Mouse (Mus musculus) heart, embryonic 16.5 days (tissue): Measurements from ENCODE around the gene Ryr3. TPM values are rescaled to one million over a fixed set of nuclear protein-coding genes. Genes with fewer than 3 reads are reported as not detected.
A peak's percentile ranks its signal among the peaks of the same experiment; 100 is the strongest.

ENCODE experiments used
- ATAC-seq: fragments of 200-750 bp; cut with Nextera tagmentation; replicated peaks from 2 replicates; pipeline ENCODE4 v1.8.0; 2017; ENCODE audit warnings: moderate number of reproducible peaks; ENCODE audit not compliant: insufficient read depth, low FRiP score; ENCODE audit errors: extremely low read depth
- H3K27ac ChIP-seq: fragments of 300-500 bp; sonication (generic); 2 replicates; pipeline ENCODE4 v1.5.1; 2014; ENCODE audit warnings: mild to moderate bottlenecking, low read length, control low read depth, moderate library complexity
- H3K27me3 ChIP-seq: fragments of 300-500 bp; sonication (generic); 2 replicates; pipeline ENCODE4 v1.6.1; 2014; ENCODE audit warnings: low read length, mixed read lengths; ENCODE audit not compliant: control insufficient read depth, insufficient read depth
- H3K36me3 ChIP-seq: fragments of 300-500 bp; sonication (generic); 2 replicates; pipeline ENCODE4 v1.6.1; 2014; ENCODE audit not compliant: control insufficient read depth, insufficient read depth
- H3K4me1 ChIP-seq: fragments of 300-500 bp; sonication (generic); 2 replicates; pipeline ENCODE4 v1.6.1; 2014; ENCODE audit warnings: low read length, mixed read lengths; ENCODE audit not compliant: control insufficient read depth, insufficient read depth
- H3K4me2 ChIP-seq: fragments of 300-500 bp; sonication (generic); 2 replicates; pipeline ENCODE4 v1.6.1; 2014; ENCODE audit warnings: low read depth, mild to moderate bottlenecking, control low read depth, low read length
- H3K4me3 ChIP-seq: fragments of 300-500 bp; sonication (generic); 2 replicates; pipeline ENCODE4 v1.5.1; 2014; ENCODE audit warnings: mild to moderate bottlenecking, control low read depth, low read length
- H3K9ac ChIP-seq: fragments of 300-500 bp; sonication (generic); 2 replicates; pipeline ENCODE4 v1.6.1; 2014; ENCODE audit warnings: low read length, control low read depth
- H3K9me3 ChIP-seq: fragments of 300-500 bp; sonication (generic); replicated peaks from 2 replicates; pipeline ENCODE4 v1.6.1; 2016; ENCODE audit warnings: low read length; ENCODE audit not compliant: control insufficient read depth
- WGBS: fragments of 180-500 bp; shearing (Covaris S2); extraction: QIAGEN DNeasy Blood & Tissue Kit; methylation state at CpG from one replicate; pipeline ENCODE4 v1.1.7; 2014; 5-methylcytosine and 5-hydroxymethylcytosine counted together
- polyA plus RNA-seq: library from polyadenylated mRNA; unstranded; fragments of >200 nt; fragmentation: Nextera tagmentation; extraction: Ambion mirVana; gene quantifications from 2 replicates; pipeline ENCODE4 v1.2.1, GENCODE M21; 2015

Gene Ryr3
- 2.7 TPM in 2 replicates for polyA plus RNA-seq

DNA sequence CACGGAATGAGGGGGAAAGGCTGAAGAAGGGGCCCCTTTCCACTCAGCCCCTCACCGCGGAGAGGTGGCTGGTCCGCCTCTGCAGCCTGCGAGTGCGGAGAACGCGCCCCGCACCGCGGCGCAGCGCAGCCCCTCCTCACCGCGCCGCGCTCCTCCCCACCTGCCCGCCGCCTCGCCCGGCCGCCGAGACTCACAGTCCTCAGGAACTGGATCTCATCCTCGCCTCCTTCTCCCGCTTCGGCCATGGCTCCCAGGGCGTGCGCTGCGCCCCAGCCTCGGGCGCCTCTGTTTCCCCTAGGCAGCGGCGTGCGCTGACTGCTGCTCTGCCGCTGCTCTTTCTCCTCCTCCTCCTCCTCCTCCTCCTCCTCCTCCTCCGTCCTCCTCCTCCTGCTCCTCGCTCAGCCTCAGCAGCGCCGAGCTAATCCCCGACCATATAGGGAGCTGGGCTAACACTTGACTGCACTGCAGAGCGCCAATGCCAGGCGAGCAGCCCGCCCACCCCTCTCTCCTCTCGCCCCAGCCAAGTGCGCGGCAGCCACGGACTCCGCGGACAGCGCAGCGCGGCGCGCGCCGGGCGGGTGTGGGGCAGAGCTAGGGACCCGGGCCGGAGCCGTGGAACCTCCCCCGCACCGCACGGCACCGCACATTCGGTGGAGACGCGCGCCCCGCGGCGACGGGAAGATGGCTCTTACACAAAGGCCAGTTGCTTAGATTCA lies at the start of gene Ryr3:
Gene Ryr3, minus strand, starts transcription at position 351 of the 716 bp plus-strand sequence.
- peak within 1 kb of the TSS; percentile 60 for H3K4me3 ChIP-seq
- 1% methylated on average over 67 of the region's 72 CpGs for WGBS
- peaks cover 25% of the 10 kb centered on the region for H3K27me3 ChIP-seq
- H3K4me2 ChIP-seq, result peak within 1 kb of the TSS; percentile 78
- no peaks in the 10 kb centered on the region for H3K9me3 ChIP-seq
- H3K36me3 ChIP-seq, result no peaks in the 10 kb centered on the region
- ATAC-seq, result peak; percentile 93
- peak within 1 kb of the TSS; percentile 64 for H3K9ac ChIP-seq
- H3K27ac ChIP-seq, result no peak within 1 kb of the TSS
- H3K4me1 ChIP-seq, result no peaks in the 10 kb centered on the region

DNA sequence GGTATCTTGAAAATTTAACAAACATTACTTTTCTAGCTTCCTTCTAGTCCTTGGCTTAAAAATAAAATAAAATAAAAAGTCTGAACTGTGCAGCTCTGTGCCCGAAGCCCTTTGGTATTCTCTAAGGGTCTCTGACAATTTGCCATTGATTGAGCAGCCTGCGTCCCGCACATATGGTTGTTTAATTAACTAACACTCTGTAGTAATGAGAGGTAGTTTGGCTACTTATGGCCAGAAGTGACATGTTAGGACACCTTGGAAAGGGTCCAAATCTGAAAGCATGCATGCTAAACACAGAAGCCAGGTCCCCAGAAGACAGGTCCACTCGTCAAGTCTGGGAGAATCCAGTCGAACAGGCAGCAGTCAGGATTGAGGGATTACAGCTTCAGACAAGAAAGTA lies 22.0 kb upstream of the Ryr3 start:
- ATAC-seq, result no peak
- Histone ChIP-seq H3K4me3 (no peak overlapping the region), H3K4me2 (no peak overlapping the region), H3K27me3 (no peaks in the 10 kb centered on the region), H3K27ac (no peak overlapping the region), H3K4me1 (no peaks in the 10 kb centered on the region), H3K36me3 (no peaks in the 10 kb centered on the region), H3K9me3 (no peaks in the 10 kb centered on the region), H3K9ac (no peak overlapping the region)
- 58% methylated on average over 5 of the region's 5 CpGs for WGBS

DNA sequence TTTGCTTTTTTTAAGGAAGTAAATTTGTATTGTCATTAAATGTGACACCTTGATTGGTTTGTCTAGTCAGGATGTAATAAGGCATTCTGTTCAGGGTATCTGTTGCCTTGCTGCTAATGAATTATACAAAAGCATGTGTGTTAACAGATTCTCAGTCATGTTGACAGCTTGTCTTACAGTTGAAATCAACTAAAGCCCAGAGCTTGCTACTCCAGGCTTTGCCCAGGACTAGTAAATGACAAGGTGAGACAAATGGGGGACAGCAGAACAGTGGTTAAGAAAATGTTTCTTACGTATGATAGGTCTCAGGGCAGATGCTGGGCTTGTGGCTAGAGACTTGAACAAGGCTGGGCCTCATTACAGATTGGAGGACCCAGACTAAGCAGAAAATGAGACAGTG lies 20.1 kb upstream of the Ryr3 start:
- H3K9ac ChIP-seq, result no peak overlapping the region
- H3K36me3 ChIP-seq, result no peaks in the 10 kb centered on the region
- no peak overlapping the region for H3K4me3 ChIP-seq
- no peaks in the 10 kb centered on the region for H3K4me1 ChIP-seq
- H3K27ac ChIP-seq, result no peak overlapping the region
- H3K4me2 ChIP-seq, result no peak overlapping the region
- ATAC-seq, result no peak
- H3K27me3 ChIP-seq, result no peaks in the 10 kb centered on the region
- 75% methylated on average over 1 of the region's 1 CpGs for WGBS
- no peaks in the 10 kb centered on the region for H3K9me3 ChIP-seq

DNA sequence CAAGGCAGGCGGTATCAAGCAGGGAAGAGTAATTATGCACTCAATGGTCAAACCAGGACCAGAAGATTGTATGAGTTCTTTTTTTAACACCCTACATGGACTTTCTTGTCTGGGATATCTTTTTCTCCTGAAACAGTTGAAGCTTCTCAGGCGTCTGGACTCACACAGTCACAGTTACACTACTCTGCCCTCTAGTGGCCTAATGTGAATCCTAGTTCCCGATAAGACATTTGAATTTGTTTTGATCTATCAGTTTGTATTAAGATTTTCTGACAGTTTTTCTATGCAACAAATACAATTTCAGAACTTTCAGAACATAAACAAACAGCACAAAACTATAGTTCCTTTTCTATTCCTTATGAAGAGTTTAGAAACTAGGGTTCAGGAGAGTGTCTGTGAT lies 17.7 kb upstream of the Ryr3 start:
- Histone ChIP-seq H3K4me2 (no peak overlapping the region), H3K36me3 (no peaks in the 10 kb centered on the region), H3K27me3 (no peaks in the 10 kb centered on the region), H3K4me3 (no peak overlapping the region), H3K9me3 (no peaks in the 10 kb centered on the region), H3K27ac (no peak overlapping the region), H3K9ac (no peak overlapping the region), H3K4me1 (no peaks in the 10 kb centered on the region)
- no peak for ATAC-seq
- WGBS, result 21% methylated on average over 3 of the region's 3 CpGs

DNA sequence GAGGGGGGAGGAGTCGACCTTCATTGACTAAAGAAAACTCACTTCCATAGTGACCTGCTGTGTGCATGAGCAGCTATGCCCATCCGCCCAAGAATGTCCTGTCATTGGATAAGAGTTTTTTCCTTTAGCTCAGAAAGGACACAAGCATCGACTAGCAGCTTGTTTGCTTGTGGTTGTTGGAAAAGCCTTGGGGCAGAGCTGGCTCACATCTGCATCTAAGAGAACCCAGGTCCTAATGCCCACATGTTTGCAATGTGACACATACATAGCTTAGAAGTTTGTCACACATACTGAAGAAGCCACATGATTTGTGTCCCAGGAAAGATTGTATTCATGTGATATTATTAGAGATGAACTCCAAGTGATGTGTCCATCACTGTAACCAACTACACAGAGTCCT lies 16.5 kb upstream of the Ryr3 start:
- no peaks in the 10 kb centered on the region for H3K4me1 ChIP-seq
- ATAC-seq, result no peak
- 52% methylated on average over 3 of the region's 3 CpGs for WGBS

DNA sequence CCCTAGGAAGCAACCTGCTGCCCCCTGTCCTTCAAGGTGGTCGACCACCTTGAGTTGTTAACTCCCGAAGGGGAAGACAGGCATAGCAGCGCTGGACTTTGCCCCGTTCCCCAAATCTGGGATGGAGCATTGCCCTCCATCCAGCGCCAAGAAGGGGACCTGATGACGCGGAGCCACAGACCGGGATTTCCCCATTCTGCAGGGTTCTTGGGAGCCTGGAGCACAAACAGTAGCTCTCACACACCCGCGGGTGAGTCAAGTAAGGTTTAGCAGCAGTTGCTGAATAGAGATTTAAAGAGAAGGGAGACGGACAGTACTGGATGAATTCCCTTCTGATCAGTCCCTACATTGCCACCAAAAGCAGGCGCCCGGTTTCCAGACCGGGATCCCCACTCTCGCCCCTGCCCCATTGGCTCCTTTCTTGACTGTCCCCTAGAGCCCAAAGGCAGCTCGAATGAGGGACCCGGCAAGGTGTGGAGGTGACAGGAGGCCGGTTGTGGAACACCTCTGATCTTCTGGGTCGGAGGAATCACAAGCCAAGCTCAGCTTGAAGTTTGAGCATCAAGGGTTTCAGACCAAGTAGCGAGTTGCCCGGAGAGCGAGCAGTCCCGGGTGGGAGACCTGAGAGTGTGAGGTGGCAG lies 671 bp downstream of the Ryr3 start:
- peak overlapping the region; percentile 60 for H3K4me3 ChIP-seq
- H3K4me1 ChIP-seq, result no peaks in the 10 kb centered on the region
- 5% methylated on average over 23 of the region's 23 CpGs for WGBS
- peaks cover 25% of the 10 kb centered on the region for H3K27me3 ChIP-seq
- no peak for ATAC-seq
- no peaks in the 10 kb centered on the region for H3K9me3 ChIP-seq
- no peaks in the 10 kb centered on the region for H3K36me3 ChIP-seq
- H3K4me2 ChIP-seq, result peak overlapping the region; percentile 78
- peak overlapping the region; percentile 64 for H3K9ac ChIP-seq
- no peak overlapping the region for H3K27ac ChIP-seq

More for the DNA sequence above, 16.5 kb upstream of the Ryr3 start:
- Histone ChIP-seq H3K9ac (no peak overlapping the region), H3K27ac (no peak overlapping the region), H3K27me3 (no peaks in the 10 kb centered on the region), H3K4me3 (no peak overlapping the region), H3K9me3 (no peaks in the 10 kb centered on the region), H3K36me3 (no peaks in the 10 kb centered on the region), H3K4me2 (no peak overlapping the region)

DNA sequence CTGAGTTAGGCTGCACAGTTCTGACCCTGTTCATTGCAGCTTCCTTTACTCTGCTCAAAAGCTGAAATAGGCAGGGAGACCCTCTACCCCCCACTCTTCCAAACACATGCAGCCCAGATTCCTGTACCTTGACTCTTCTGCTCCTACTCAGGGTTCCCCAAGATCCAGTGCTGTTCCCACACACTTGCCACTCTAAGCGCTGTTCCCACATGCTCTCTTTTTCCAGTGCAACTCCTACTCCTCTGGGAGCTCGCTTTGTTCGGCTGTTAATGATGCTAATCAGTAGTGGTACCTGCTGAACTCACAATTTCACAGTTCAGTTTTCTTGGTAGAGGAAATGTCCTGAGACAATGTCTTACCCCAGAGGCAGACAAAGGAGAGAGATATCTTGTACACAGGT lies 6.9 kb downstream of the Ryr3 start:
- no peaks in the 10 kb centered on the region for H3K36me3 ChIP-seq
- 78% methylated on average over 3 of the region's 3 CpGs for WGBS
- H3K9ac ChIP-seq, result no peak overlapping the region
- no peak overlapping the region for H3K4me3 ChIP-seq
- ATAC-seq, result no peak
- H3K27ac ChIP-seq, result no peak overlapping the region
- H3K4me1 ChIP-seq, result no peaks in the 10 kb centered on the region
- no peaks in the 10 kb centered on the region for H3K9me3 ChIP-seq
- peaks cover under 1% of the 10 kb centered on the region; the same call in 1 of the 2 replicates for H3K27me3 ChIP-seq
- H3K4me2 ChIP-seq, result no peak overlapping the region

DNA sequence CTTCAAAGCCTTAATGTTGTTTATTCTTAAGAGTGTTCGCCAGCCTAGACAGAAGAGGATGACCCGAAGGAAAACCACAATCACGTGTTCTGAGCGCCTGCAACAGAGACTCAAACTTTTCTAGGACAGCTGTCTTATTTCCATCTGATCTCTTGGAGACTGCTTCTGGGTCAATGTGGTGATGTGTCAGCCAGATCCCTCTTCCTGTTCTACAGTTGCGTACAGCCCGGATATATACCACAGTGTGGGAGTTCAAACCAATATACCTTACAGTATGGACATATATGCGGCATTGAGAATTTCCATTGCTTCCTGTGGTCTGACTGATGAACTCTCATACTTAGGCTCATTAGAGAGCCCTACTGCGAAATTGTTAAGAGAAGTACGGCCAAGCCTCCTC lies 7.6 kb downstream of the Ryr3 start:
- H3K27ac ChIP-seq, result no peak overlapping the region
- no peaks in the 10 kb centered on the region for H3K9me3 ChIP-seq
- no peaks in the 10 kb centered on the region for H3K36me3 ChIP-seq
- no peak overlapping the region for H3K4me2 ChIP-seq
- no peak for ATAC-seq
- H3K4me3 ChIP-seq, result no peak overlapping the region
- no peak overlapping the region for H3K9ac ChIP-seq
- H3K27me3 ChIP-seq, result no peaks in the 10 kb centered on the region; the same call in 1 of the 2 replicates
- WGBS, result 85% methylated on average over 9 of the region's 9 CpGs
- H3K4me1 ChIP-seq, result no peaks in the 10 kb centered on the region

DNA sequence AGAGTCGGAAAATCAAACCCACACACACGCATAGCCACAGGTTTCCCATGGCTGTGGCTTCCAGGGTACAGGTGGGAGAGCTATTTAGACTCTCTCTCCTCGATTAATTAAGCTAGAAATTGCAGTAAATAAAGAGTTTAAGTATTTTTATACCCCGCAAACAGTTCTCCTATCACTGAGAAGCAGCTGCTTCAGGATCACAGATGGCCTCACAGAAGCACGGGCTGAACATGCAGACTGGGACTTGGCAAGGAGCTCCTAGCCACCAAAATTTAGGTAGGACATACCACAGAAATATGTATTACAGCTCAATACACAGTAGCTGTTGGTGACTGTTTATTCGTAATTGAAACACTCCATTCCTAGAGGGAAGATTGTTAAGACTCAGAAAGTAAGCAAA lies 14.0 kb downstream of the Ryr3 start:
- Histone ChIP-seq H3K27ac (no peak overlapping the region), H3K9ac (no peak overlapping the region), H3K9me3 (no peaks in the 10 kb centered on the region), H3K36me3 (no peaks in the 10 kb centered on the region), H3K4me3 (no peak overlapping the region), H3K4me1 (0 out of 2 replicates have a peak, but pooled peaks cover 3% of the 10 kb centered on the region), H3K27me3 (no peaks in the 10 kb centered on the region), H3K4me2 (no peak overlapping the region)
- WGBS, result 76% methylated on average over 6 of the region's 6 CpGs
- no peak for ATAC-seq
